Mouse (Mus musculus) kidney, adult 10 weeks (tissue): ENCODE results near the gene Prrt4. TPM values are rescaled to one million over a fixed set of nuclear protein-coding genes. Genes with fewer than 3 reads are reported as not detected.

Experiments used
- polyA plus RNA-seq: library from polyadenylated mRNA; stranded (reverse); fragments of 350-450 nt; fragmentation: Illumina TruSeq; extraction: RNeasy Lipid Tissue Mini Kit (QIAGEN cat#74804); gene quantifications from one replicate; pipeline ENCODE4 v1.2.3, GENCODE M21; 2014; ENCODE audit warnings: low read depth, low replicate concordance

Prrt4 gene
- polyA plus RNA-seq: not detected

GRCm38 (mm10) chr6:29178888-29179658, at the start of gene Prrt4:
TSS of gene Prrt4 (minus strand) at chr6:29179584.

GRCm38 (mm10) chr6:29215881-29216501, 36.6 kb upstream of the Prrt4 start, which contains the start of gene Impdh1:
TSS of gene Impdh1 (minus strand) at chr6:29216364.

GRCm38 (mm10) chr6:29164314-29165244, 14.8 kb downstream of the Prrt4 start, which contains the start of gene Rbm28:
TSS of gene Rbm28 (minus strand) at chr6:29165006.

Other genes with a start within 250 kb of the Prrt4 start
- gene Lep, start 119.4 kb downstream of the Prrt4 start, polyA plus RNA-seq: not detected
- 28.4 TPM for gene Rbm28, start 14.6 kb downstream of the Prrt4 start, polyA plus RNA-seq
- 2.3 TPM for gene Impdh1, start 36.8 kb upstream of the Prrt4 start, polyA plus RNA-seq
- gene Hilpda, start 92.9 kb upstream of the Prrt4 start, polyA plus RNA-seq: 3.1 TPM
- gene Fam71f2, start 100.0 kb upstream of the Prrt4 start, polyA plus RNA-seq: not detected
- not detected for gene Fam71f1, start 139.6 kb upstream of the Prrt4 start, polyA plus RNA-seq
- 197 TPM for gene Calu, start 168.5 kb upstream of the Prrt4 start, polyA plus RNA-seq
- gene Opn1sw, start 208.9 kb upstream of the Prrt4 start, polyA plus RNA-seq: not detected
- gene Ccdc136, start 216.7 kb upstream of the Prrt4 start, polyA plus RNA-seq: 0.24 TPM